Mouse (Mus musculus) hindbrain, embryonic 13.5 days (tissue): ENCODE results near the gene Hoxa10. TPM values are rescaled to one million over a fixed set of nuclear protein-coding genes. Genes with fewer than 3 reads are reported as not detected.

ENCODE experiments used
- ATAC-seq: fragments of 200-750 bp; cut with Nextera tagmentation; 2 replicates; pipeline ENCODE4 v1.8.0; 2017; ENCODE audit warnings: moderate TSS enrichment; ENCODE audit not compliant: low FRiP score
- H3K27ac ChIP-seq: fragments of 300-500 bp; sonication (generic); 2 replicates; pipeline ENCODE4 v1.5.1; 2015; ENCODE audit warnings: inconsistent platforms, mild to moderate bottlenecking, moderate library complexity
- H3K27me3 ChIP-seq: fragments of 300-500 bp; sonication (generic); 2 replicates; pipeline ENCODE4 v1.6.1; 2015; ENCODE audit warnings: mild to moderate bottlenecking, inconsistent platforms
- H3K36me3 ChIP-seq: fragments of 300-500 bp; sonication (generic); 2 replicates; pipeline ENCODE4 v1.6.1; 2015; ENCODE audit warnings: mild to moderate bottlenecking, inconsistent platforms
- H3K4me1 ChIP-seq: fragments of 300-500 bp; sonication (generic); replicated peaks from 2 replicates; pipeline ENCODE4 v1.6.1; 2015; ENCODE audit warnings: inconsistent platforms
- H3K4me2 ChIP-seq: fragments of 300-500 bp; sonication (generic); 2 replicates; pipeline ENCODE4 v1.6.1; 2015; ENCODE audit warnings: inconsistent platforms, mild to moderate bottlenecking, moderate library complexity
- H3K4me3 ChIP-seq: fragments of 300-500 bp; sonication (generic); 2 replicates; pipeline ENCODE4 v1.5.1; 2015; ENCODE audit warnings: mild to moderate bottlenecking, inconsistent platforms
- H3K9ac ChIP-seq: fragments of 300-500 bp; sonication (generic); 2 replicates; pipeline ENCODE4 v1.6.1; 2015; ENCODE audit warnings: mild to moderate bottlenecking, inconsistent platforms
- H3K9me3 ChIP-seq: fragments of 300-500 bp; sonication (generic); 2 replicates; pipeline ENCODE4 v1.6.1; 2016; ENCODE audit warnings: inconsistent platforms
- WGBS: fragments of 180-500 bp; shearing (Covaris S2); methylation state at CpG from one replicate; pipeline ENCODE4 v1.1.7; 2015; 5-methylcytosine and 5-hydroxymethylcytosine counted together
- polyA plus RNA-seq: library from polyadenylated mRNA; unstranded; fragments of >200 nt; fragmentation: Nextera tagmentation; extraction: Ambion mirVana; gene quantifications from 2 replicates; pipeline ENCODE4 v1.2.1, GENCODE M21; 2015

Gene Hoxa10
- polyA plus RNA-seq, 1 experiment from 2014 or later, result 0.22 TPM

GRCm38 (mm10) chr6:52207684-52207976 lies 33.0 kb downstream of the Hoxa10 start:
- Histone ChIP-seq H3K36me3 (no peaks in the 10 kb centered on the region), H3K4me1 (peaks cover 53% of the 10 kb centered on the region), H3K4me3 (peak overlapping the region; percentile 58), H3K4me2 (peak overlapping the region; percentile 64), H3K9me3 (no peaks in the 10 kb centered on the region), H3K27me3 (peaks cover 99% of the 10 kb centered on the region), H3K9ac (peak overlapping the region; percentile 77), H3K27ac (peak overlapping the region; percentile 95)
- no peak for ATAC-seq

- WGBS, result 4% methylated on average over 4 of the region's 4 CpGs
Measured at GRCm38 (mm10) chr6:52206882-52207683, 33.6 kb downstream of the Hoxa10 start.

GRCm38 (mm10) chr6:52205638-52206621 lies 34.7 kb downstream of the Hoxa10 start:
- Histone ChIP-seq H3K9ac (peak overlapping the region; percentile 77), H3K27me3 (peaks cover 99% of the 10 kb centered on the region), H3K4me2 (peak overlapping the region; percentile 64), H3K4me3 (peak overlapping the region; percentile 58), H3K4me1 (peaks cover 39% of the 10 kb centered on the region), H3K9me3 (no peaks in the 10 kb centered on the region), H3K36me3 (no peaks in the 10 kb centered on the region), H3K27ac (peak overlapping the region; percentile 95)
- WGBS, result under 1% methylated on average over 55 of the region's 55 CpGs
- no peak for ATAC-seq

More at GRCm38 (mm10) chr6:52206882-52207683, 33.6 kb downstream of the Hoxa10 start:
- H3K9me3 ChIP-seq, result no peaks in the 10 kb centered on the region
- H3K4me2 ChIP-seq, result peak overlapping the region; percentile 64
- H3K4me1 ChIP-seq, result peaks cover 48% of the 10 kb centered on the region
- H3K9ac ChIP-seq, result peak overlapping the region; percentile 77
- H3K36me3 ChIP-seq, result no peaks in the 10 kb centered on the region
- peak overlapping the region; percentile 58 for H3K4me3 ChIP-seq
- ATAC-seq, result no peak
- H3K27me3 ChIP-seq, result peaks cover 99% of the 10 kb centered on the region
- peak overlapping the region; percentile 95 for H3K27ac ChIP-seq

GRCm38 (mm10) chr6:52205221-52205620 lies 35.4 kb downstream of the Hoxa10 start:
- H3K36me3 ChIP-seq, result no peaks in the 10 kb centered on the region
- no peak for ATAC-seq
- H3K27me3 ChIP-seq, result peaks cover 99% of the 10 kb centered on the region
- H3K4me3 ChIP-seq, result peak overlapping the region; percentile 58
- WGBS, result 4% methylated on average over 14 of the region's 14 CpGs
- H3K9ac ChIP-seq, result peak overlapping the region; percentile 77
- H3K27ac ChIP-seq, result peak overlapping the region; percentile 95
- H3K9me3 ChIP-seq, result no peaks in the 10 kb centered on the region
- peaks cover 44% of the 10 kb centered on the region for H3K4me1 ChIP-seq
- peak overlapping the region; percentile 64 for H3K4me2 ChIP-seq

GRCm38 (mm10) chr6:52204050-52204752 lies 36.5 kb downstream of the Hoxa10 start, which contains the start of gene Hoxa5:
Gene Hoxa5, minus strand, starts transcription at chr6:52204587.
- Histone ChIP-seq H3K27me3 (peaks cover 99% of the 10 kb centered on the region), H3K9me3 (no peaks in the 10 kb centered on the region), H3K9ac (peak within 1 kb of the TSS; percentile 90), H3K27ac (peak within 1 kb of the TSS; percentile 95), H3K4me2 (peak within 1 kb of the TSS; percentile 64), H3K4me1 (peaks cover 40% of the 10 kb centered on the region), H3K4me3 (peak within 1 kb of the TSS; percentile 58), H3K36me3 (no peaks in the 10 kb centered on the region)
- under 1% methylated on average over 64 of the region's 65 CpGs for WGBS
- peak; percentile 65 for ATAC-seq

- H3K36me3 ChIP-seq, result no peaks in the 10 kb centered on the region
- peak overlapping the region; percentile 64 for H3K4me2 ChIP-seq
- 0% methylated on average over 42 of the region's 46 CpGs for WGBS
- peak overlapping the region; percentile 58 for H3K4me3 ChIP-seq
- peaks cover 99% of the 10 kb centered on the region for H3K27me3 ChIP-seq
- H3K4me1 ChIP-seq, result peaks cover 33% of the 10 kb centered on the region
- H3K9ac ChIP-seq, result peak overlapping the region; percentile 90
- no peak for ATAC-seq
- peak overlapping the region; percentile 95 for H3K27ac ChIP-seq
- H3K9me3 ChIP-seq, result no peaks in the 10 kb centered on the region
Measured at GRCm38 (mm10) chr6:52203371-52204049, 37.1 kb downstream of the Hoxa10 start.

- peak overlapping the region; percentile 90 for H3K9ac ChIP-seq
- peak overlapping the region; percentile 58 for H3K4me3 ChIP-seq
- peaks cover 99% of the 10 kb centered on the region for H3K27me3 ChIP-seq
- no peak for ATAC-seq
- H3K27ac ChIP-seq, result peak overlapping the region; percentile 95
- H3K4me1 ChIP-seq, result peaks cover 28% of the 10 kb centered on the region
- under 1% methylated on average over 10 of the region's 10 CpGs for WGBS
- H3K36me3 ChIP-seq, result no peaks in the 10 kb centered on the region
- no peaks in the 10 kb centered on the region for H3K9me3 ChIP-seq
- H3K4me2 ChIP-seq, result peak overlapping the region; percentile 64
Measured at GRCm38 (mm10) chr6:52203121-52203370, 37.6 kb downstream of the Hoxa10 start.

- ATAC-seq, result no peak
- Histone ChIP-seq H3K9me3 (no peaks in the 10 kb centered on the region), H3K4me1 (peaks cover 30% of the 10 kb centered on the region), H3K9ac (peak overlapping the region; percentile 90), H3K4me2 (peak overlapping the region; percentile 64), H3K27ac (peak overlapping the region; percentile 95), H3K27me3 (peaks cover 99% of the 10 kb centered on the region), H3K36me3 (no peaks in the 10 kb centered on the region), H3K4me3 (peak overlapping the region; percentile 58)
- 3% methylated on average over 22 of the region's 22 CpGs for WGBS
Measured at GRCm38 (mm10) chr6:52202362-52203120, 38.1 kb downstream of the Hoxa10 start.

GRCm38 (mm10) chr6:52201269-52201668 lies 39.4 kb downstream of the Hoxa10 start:
- peaks cover 99% of the 10 kb centered on the region for H3K27me3 ChIP-seq
- peak overlapping the region; percentile 90 for H3K9ac ChIP-seq
- H3K36me3 ChIP-seq, result no peaks in the 10 kb centered on the region
- peaks cover 40% of the 10 kb centered on the region for H3K4me1 ChIP-seq
- H3K27ac ChIP-seq, result peak overlapping the region; percentile 95
- H3K4me2 ChIP-seq, result peak overlapping the region; percentile 64
- WGBS, result 15% methylated on average over 1 of the region's 1 CpGs
- ATAC-seq, result no peak
- H3K9me3 ChIP-seq, result no peaks in the 10 kb centered on the region
- peak overlapping the region; percentile 58 for H3K4me3 ChIP-seq

GRCm38 (mm10) chr6:52200751-52201250 lies 39.9 kb downstream of the Hoxa10 start:
- Histone ChIP-seq H3K4me2 (peak overlapping the region; percentile 64), H3K27ac (peak overlapping the region; percentile 95), H3K9ac (peak overlapping the region; percentile 90), H3K4me1 (peaks cover 36% of the 10 kb centered on the region), H3K27me3 (peaks cover 99% of the 10 kb centered on the region), H3K9me3 (no peaks in the 10 kb centered on the region), H3K36me3 (no peaks in the 10 kb centered on the region), H3K4me3 (peak overlapping the region; percentile 58)
- ATAC-seq, result no peak
- WGBS, result 10% methylated on average over 10 of the region's 10 CpGs
